11 mouse cellular contexts compared by ENCODE assay signal in the genomic region with DNA sequence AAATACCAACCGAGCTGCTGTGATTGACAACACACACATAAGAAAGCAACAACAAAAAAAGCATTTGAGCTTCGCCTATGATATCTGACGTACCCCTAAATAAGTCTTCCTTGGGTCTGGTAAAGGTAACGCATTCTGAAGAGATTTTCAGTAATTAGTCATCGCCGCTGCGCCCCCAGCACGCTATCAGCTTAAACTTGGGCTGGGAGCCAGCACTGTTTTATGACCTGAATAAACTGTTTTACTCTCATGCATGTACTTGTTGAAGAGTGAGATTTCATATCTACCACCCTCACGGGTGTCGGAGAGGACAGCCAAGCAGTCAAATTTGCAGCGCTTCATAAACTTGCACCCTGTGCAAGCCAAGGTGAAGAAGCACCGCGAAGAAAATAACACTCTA. TPM values are rescaled to one million over a fixed set of nuclear protein-coding genes. Genes with fewer than 3 reads are reported as not detected.
DNase-seq lines count a peak whose midpoint lies in the region; ATAC-seq lines count a peak whose summit lies in the region.
"Had no signal": no experiment of that assay in that cellular context is flagged by ENCODE, and none has a peak within 500 bp of the region (broad histone marks: within the 10 kb centered on the region; RNA-seq: fewer than 3 reads in every experiment).

No protein-coding gene starts in this region.

- peaks cover 81% of the 10 kb centered on the region for H3K4me1 ChIP-seq in heart, embryonic 12.5 days (replicated peaks)
- peaks cover 24% of the 10 kb centered on the region for H3K4me1 ChIP-seq in lung, embryonic 16.5 days (replicated peaks; ENCODE audit: control insufficient read depth, insufficient read depth, low read length)
- peaks cover 23% of the 10 kb centered on the region for H3K4me1 ChIP-seq in intestine, embryonic 15.5 days (replicated peaks)
- peaks cover 41% of the 10 kb centered on the region for H3K4me1 ChIP-seq in stomach, embryonic 16.5 days (ENCODE audit: control insufficient read depth, insufficient read depth, low read length)

- peak overlapping the region; percentile 80 for H3K27ac ChIP-seq in heart, embryonic 12.5 days (ENCODE audit: poor library complexity, severe bottlenecking)
- peak overlapping the region; percentile 86 for H3K27ac ChIP-seq in lung, embryonic 16.5 days (ENCODE audit: low read length)
- H3K27ac ChIP-seq in intestine, embryonic 15.5 days: peak overlapping the region; percentile 83
- peak overlapping the region; percentile 95 for H3K27ac ChIP-seq in stomach, embryonic 16.5 days (ENCODE audit: low read length)
- H3K27ac ChIP-seq: forebrain, embryonic 10.5 days had no signal

- H3K4me2 ChIP-seq in heart, embryonic 12.5 days: peak overlapping the region; percentile 55
- peak overlapping the region; percentile 45 for H3K4me2 ChIP-seq in lung, embryonic 16.5 days (ENCODE audit: low read depth, low read length)
- peak overlapping the region; percentile 48 for H3K4me2 ChIP-seq in intestine, embryonic 15.5 days (replicated peaks)
- peak overlapping the region; percentile 46 for H3K4me2 ChIP-seq in stomach, embryonic 16.5 days (ENCODE audit: low read depth, low read length)

- H3K36me3 ChIP-seq in heart, embryonic 12.5 days: peaks cover 8% of the 10 kb centered on the region; the same call in 1 of the 2 replicates
- no peaks in the 10 kb centered on the region for H3K36me3 ChIP-seq in lung, embryonic 16.5 days (ENCODE audit: control insufficient read depth, insufficient read depth, low read length)
- H3K36me3 ChIP-seq in intestine, embryonic 15.5 days: no peaks in the 10 kb centered on the region
- H3K36me3 ChIP-seq in stomach, embryonic 16.5 days (ENCODE audit: control insufficient read depth, insufficient read depth, low read length): no peaks in the 10 kb centered on the region

- no peak overlapping the region for H3K9ac ChIP-seq in heart, embryonic 12.5 days
- no peak overlapping the region for H3K9ac ChIP-seq in lung, embryonic 16.5 days (ENCODE audit: low read length)
- no peak overlapping the region for H3K9ac ChIP-seq in intestine, embryonic 15.5 days
- no peak overlapping the region; the same call in 1 of the 2 replicates for H3K9ac ChIP-seq in stomach, embryonic 16.5 days (ENCODE audit: low read length)

- DNase-seq in heart, adult 9 months (ENCODE audit: low spot score in 2 of 2): no peak
- no peak for DNase-seq in lung, adult 18-20 months
- no peak for DNase-seq in ovary, postnatal 10 days (ENCODE audit: low spot score)
- DNase-seq in layer of hippocampus, postnatal 10 days (ENCODE audit: low spot score in 2 of 2): no peak
- DNase-seq: right cerebral cortex, adult 18-20 months had no signal

- H3K9me3 ChIP-seq in heart, embryonic 12.5 days (replicated peaks): no peaks in the 10 kb centered on the region
- no peaks in the 10 kb centered on the region for H3K9me3 ChIP-seq in lung, embryonic 16.5 days (ENCODE audit: control insufficient read depth, low read length)
- no peaks in the 10 kb centered on the region for H3K9me3 ChIP-seq in intestine, embryonic 15.5 days
- H3K9me3 ChIP-seq in stomach, embryonic 16.5 days (replicated peaks; ENCODE audit: control insufficient read depth, low read length): no peaks in the 10 kb centered on the region
- H3K9me3 ChIP-seq: forebrain, embryonic 10.5 days had no signal

- H3K27me3 ChIP-seq in heart, embryonic 12.5 days (replicated peaks): no peaks in the 10 kb centered on the region
- no peaks in the 10 kb centered on the region for H3K27me3 ChIP-seq in lung, embryonic 16.5 days (ENCODE audit: control insufficient read depth, insufficient read depth, low read depth, low read length)
- no peaks in the 10 kb centered on the region for H3K27me3 ChIP-seq in intestine, embryonic 15.5 days (replicated peaks)
- H3K27me3 ChIP-seq in stomach, embryonic 16.5 days (ENCODE audit: control insufficient read depth, insufficient read depth, low read length): no peaks in the 10 kb centered on the region

- 31% methylated on average over 13 of the region's 13 CpGs for WGBS in heart, embryonic 12.5 days
- WGBS in lung, embryonic 16.5 days: 43% methylated on average over 13 of the region's 13 CpGs
- WGBS in intestine, embryonic 15.5 days: 45% methylated on average over 13 of the region's 13 CpGs
- 53% methylated on average over 13 of the region's 13 CpGs for WGBS in stomach, embryonic 16.5 days

- no peak for ATAC-seq in heart, embryonic 12.5 days (ENCODE audit: insufficient number of reproducible peaks, low FRiP score)
- no peak for ATAC-seq in lung, embryonic 16.5 days (ENCODE audit: low read depth)
- peak; percentile 60 for ATAC-seq in intestine, embryonic 15.5 days
- ATAC-seq in stomach, embryonic 16.5 days (ENCODE audit: insufficient read depth, low FRiP score): peak; percentile 38; the same call in 1 of the 2 replicates

- H3K4me3 ChIP-seq in heart, embryonic 12.5 days: no peak overlapping the region
- H3K4me3 ChIP-seq in lung, embryonic 16.5 days (ENCODE audit: low read length): 0 out of 2 replicates have a peak overlapping the region, but pooled peaks have one; percentile 14
- H3K4me3 ChIP-seq in intestine, embryonic 15.5 days (replicated peaks): no peak overlapping the region
- H3K4me3 ChIP-seq in stomach, embryonic 16.5 days (replicated peaks; ENCODE audit: low read length): peak overlapping the region; percentile 18
- H3K4me3 ChIP-seq: forebrain, embryonic 10.5 days; myocyte had no signal

RNA-seq across cellular contexts. Expression of a gene that starts 26.7 kb away (rescaled TPM):
- 42.5 and 44.8 TPM in 2 replicates for polyA plus RNA-seq in heart, embryonic 12.5 days (2016; fragmentation: Nextera tagmentation; extraction: Ambion mirVana)
- 21.5 and 22.4 TPM in 2 replicates for polyA plus RNA-seq in lung, embryonic 16.5 days (2015; fragmentation: Nextera tagmentation; extraction: Ambion mirVana)
- polyA plus RNA-seq in intestine, embryonic 15.5 days (2015; fragmentation: Nextera tagmentation; extraction: Ambion mirVana): 13.5 and 14.3 TPM in 2 replicates
- 13.6 and 14.6 TPM in 2 replicates for polyA plus RNA-seq in stomach, embryonic 16.5 days (2015; fragmentation: Nextera tagmentation; extraction: Ambion mirVana)
- total RNA-seq in layer of hippocampus, postnatal 10 days (2021): 10 to 100 TPM; 17.4 to 18.6 TPM

Comparison
In these comparisons a context has a peak if more than half of its experiments do, and no peak if none do; other contexts are left out.
1. ATAC-seq: peak in intestine, embryonic 15.5 days (single experiment) and stomach, embryonic 16.5 days (single experiment); none in heart, embryonic 12.5 days (single experiment) and lung, embryonic 16.5 days (single experiment).
2. H3K4me3 ChIP-seq: peak in lung, embryonic 16.5 days (single experiment) and stomach, embryonic 16.5 days (single experiment); none in heart, embryonic 12.5 days (single experiment) and intestine, embryonic 15.5 days (single experiment).
3. Peak in every context shown above with its lines, with median percentiles within 50 percentile points of each other: H3K27ac ChIP-seq and H3K4me2 ChIP-seq.